9 mouse cellular contexts compared by ENCODE assay signal in the genomic region with DNA sequence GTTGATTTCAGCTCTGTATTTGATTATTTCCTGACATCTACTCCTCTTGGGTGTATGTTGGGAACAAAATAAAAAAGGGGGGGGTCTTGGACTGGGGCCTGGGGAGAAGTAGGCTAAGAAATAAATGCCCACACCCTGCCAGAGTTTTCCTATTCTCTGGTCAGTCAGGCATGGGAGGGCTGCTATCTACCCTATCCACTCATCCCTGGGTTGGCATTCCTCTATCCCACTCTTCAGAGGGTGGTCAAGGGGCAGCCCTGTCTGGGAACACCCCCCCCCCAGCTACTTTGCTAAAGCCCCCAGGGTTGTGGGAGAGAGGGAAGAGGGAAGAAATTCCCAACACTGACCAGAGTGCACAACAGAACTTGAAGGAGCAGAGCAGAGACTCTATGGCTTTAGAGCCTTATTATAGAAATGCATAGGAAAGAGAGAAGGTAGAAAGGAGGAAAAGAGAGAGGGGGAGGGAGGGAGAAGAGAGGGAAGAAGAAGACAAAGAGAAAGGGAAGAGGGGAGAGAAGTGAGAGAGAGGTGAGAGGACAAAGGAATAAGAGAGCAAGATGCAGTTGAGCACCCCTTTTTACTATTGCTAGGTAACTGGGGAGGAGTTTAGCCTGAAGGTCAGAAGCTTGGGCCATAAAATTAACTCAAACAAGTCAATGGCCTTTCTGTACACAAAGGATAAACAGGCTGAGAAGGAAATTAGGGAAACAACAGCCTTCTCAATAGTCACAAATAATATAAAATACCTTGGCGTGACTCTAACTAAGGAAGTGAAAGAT. TPM values are rescaled to one million over a fixed set of nuclear protein-coding genes. Genes with fewer than 3 reads are reported as not detected.
"Had no signal": no experiment of that assay in that cellular context is flagged by ENCODE, and none has a peak within 500 bp of the region (broad histone marks: within the 10 kb centered on the region; RNA-seq: fewer than 3 reads in every experiment).

No protein-coding gene starts in this region.

RNA-seq across cellular contexts. Expression of a gene that starts 17.9 kb away (rescaled TPM):
- polyA plus RNA-seq: large intestine, adult 2 months; limb, embryonic 13.5 days; liver, embryonic 11.5 days; liver, embryonic 15.5 days; lung, adult 2 months; midbrain, embryonic 10.5 days; myocyte; neural tube, embryonic 13.5 days; stomach, embryonic 16.5 days had no signal

RNA-seq across cellular contexts. Expression of a gene that starts 22.6 kb away (rescaled TPM):
- polyA plus RNA-seq: large intestine, adult 2 months; limb, embryonic 13.5 days; liver, embryonic 11.5 days; liver, embryonic 15.5 days; lung, adult 2 months; midbrain, embryonic 10.5 days; myocyte; neural tube, embryonic 13.5 days; stomach, embryonic 16.5 days had no signal

RNA-seq across cellular contexts. Expression of a gene that starts 41.4 kb away (rescaled TPM):
- polyA plus RNA-seq: large intestine, adult 2 months; limb, embryonic 13.5 days; liver, embryonic 11.5 days; liver, embryonic 15.5 days; lung, adult 2 months; midbrain, embryonic 10.5 days; myocyte; neural tube, embryonic 13.5 days; stomach, embryonic 16.5 days had no signal
